Mouse (Mus musculus) lung, adult 2 months (tissue): ENCODE data around the gene Cyp2j9.

Experiments used
- CTCF ChIP-seq: fragments of 200-500 bp; IDR thresholded peaks from 2 replicates; pipeline ENCODE4 v1.5.1; 2011; ENCODE audit warnings: mild to moderate bottlenecking, low read length, control low read depth; ENCODE audit not compliant: insufficient read depth
- POLR2A ChIP-seq: fragments of 200-500 bp; IDR thresholded peaks from 2 replicates; pipeline ENCODE4 v1.6.1; 2011; ENCODE audit warnings: low read depth, mild to moderate bottlenecking, control low read depth, low read length, borderline replicate concordance; ENCODE audit errors: extremely low read depth

- peak; percentile 77; the same call in 1 of the 2 replicates for TF ChIP-seq POLR2A
- no peak for TF ChIP-seq CTCF
These were observed 38.1 kb downstream of the Cyp2j9 start, which contains the start of gene Cyp2j6 for GRCm38 (mm10) chr4:96553133-96553819.
